Comparison of ENCODE assay signal across 17 mouse cellular contexts in the genomic region with DNA sequence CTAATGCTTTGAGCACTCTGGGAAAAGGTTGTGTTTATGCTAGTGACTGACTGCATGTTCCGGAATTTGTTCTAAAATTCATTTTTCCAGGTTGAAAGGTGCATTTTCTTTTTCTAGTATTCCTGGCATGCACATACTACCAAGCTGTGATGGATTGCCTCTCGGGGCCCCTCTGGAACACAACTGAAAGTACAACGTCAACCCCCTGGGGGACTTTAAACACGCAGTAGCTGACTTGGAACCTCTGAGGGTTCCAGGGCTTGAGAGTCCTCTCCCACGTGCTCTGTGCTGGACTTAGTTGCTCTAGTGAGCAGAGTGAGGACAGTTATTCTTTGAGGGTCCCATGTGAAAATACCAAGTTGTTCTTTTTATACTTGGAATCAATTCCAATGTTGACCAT. TPM values are rescaled to one million over a fixed set of nuclear protein-coding genes. Genes with fewer than 3 reads are reported as not detected.
A peak's percentile ranks its signal among the peaks of the same experiment; 100 is the strongest.
DNase-seq lines count a peak whose midpoint lies in the region.
"Had no signal": no experiment of that assay in that cellular context is flagged by ENCODE, and none has a peak within 500 bp of the region (broad histone marks: within the 10 kb centered on the region; RNA-seq: fewer than 3 reads in every experiment).

No protein-coding gene starts in this region.

- DNase-seq in adrenal gland, adult 2 months, result peak; percentile 23
- no peak for DNase-seq in adrenal gland, adult 18-20 months (ENCODE audit: low spot score in 2 of 2)
- peak; percentile 50 for DNase-seq in adrenal gland, postnatal 10 days
- DNase-seq in adrenal gland, postnatal 4 days (ENCODE audit: low spot score in 2 of 2), result no peak
- DNase-seq in adrenal gland, postnatal 14 days, result peak; percentile 59
- DNase-seq in adrenal gland, adult 8-10 months, result no peak
- DNase-seq: adrenal gland, postnatal 25 days; B cell, adult 2 months; cerebellum, adult 11 months; cerebellum, adult 11-12 months; cerebellum, adult 18-20 months; cerebellum, adult 2 months; cerebellum, adult 8-10 months; cerebellum, adult 9-10 months; cerebellum, adult 9-11 months; cerebellum, postnatal 10 days; cerebellum, postnatal 14 days had no signal

RNA-seq across cellular contexts. Expression of gene Wdr78, which starts 37.6 kb away (rescaled TPM):
- total RNA-seq in adrenal gland, adult 2 months (2021), result 1 to 10 TPM; 5.7 TPM
- polyA plus RNA-seq in adrenal gland, adult 2 months (2012; rRNA removed), result 0.86 and 1.1 TPM in 2 replicates
- 1 to 10 TPM; 3.5 to 6.3 TPM for total RNA-seq in adrenal gland, adult 18-20 months (2021)
- 1 to 10 TPM; 2.7 to 4.1 TPM for total RNA-seq in adrenal gland, postnatal 10 days (2021)
- total RNA-seq in adrenal gland, postnatal 4 days (2021), result 1 to 10 TPM; 3.3 to 5.3 TPM
- total RNA-seq in adrenal gland, postnatal 14 days (2021), result 2.4 and 3.6 TPM in 2 replicates
- 1 to 10 TPM; 6.2 to 8.7 (median 7.8) TPM for total RNA-seq in adrenal gland, adult 8-10 months (2022)

RNA-seq across cellular contexts. Expression of gene Mier1, which starts 37.8 kb away (rescaled TPM):
- 10 to 100 TPM; 50.3 to 62.0 TPM for total RNA-seq in adrenal gland, adult 2 months (2021)
- polyA plus RNA-seq in adrenal gland, adult 2 months (2012; rRNA removed), result 5.7 and 7.3 TPM in 2 replicates
- total RNA-seq in adrenal gland, adult 18-20 months (2021), result 10 to 100 TPM; 51.8 to 53.2 TPM
- total RNA-seq in adrenal gland, postnatal 10 days (2021), result 10 to 100 TPM; 50.9 to 67.2 TPM
- total RNA-seq in adrenal gland, postnatal 4 days (2021), result 10 to 100 TPM; 79.9 to 82.0 TPM
- total RNA-seq in adrenal gland, postnatal 14 days (2021), result 68.2 and 71.1 TPM in 2 replicates
- 10 to 100 TPM; 63.1 to 86.2 (median 68.2) TPM for total RNA-seq in adrenal gland, adult 8-10 months (2022)

Comparison
In these comparisons a context has a peak if more than half of its experiments do, and no peak if none do; other contexts are left out.
1. DNase-seq: peak in adrenal gland, adult 2 months (single experiment), adrenal gland, postnatal 10 days (single experiment) and adrenal gland, postnatal 14 days (single experiment); none in adrenal gland, adult 18-20 months (0 of 2), adrenal gland, postnatal 4 days (0 of 2) and adrenal gland, adult 8-10 months (single experiment).